14 mouse cellular contexts compared by ENCODE assay signal in genomic region chr19:3903648-3904362, GRCm38 (mm10). TPM values are rescaled to one million over a fixed set of nuclear protein-coding genes. Genes with fewer than 3 reads are reported as not detected.
A peak's percentile ranks its signal among the peaks of the same experiment; 100 is the strongest.
DNase-seq lines count a peak whose midpoint lies in the region; ATAC-seq and TF ChIP-seq lines count a peak whose summit lies in the region.
"Had no signal": no experiment of that assay in that cellular context is flagged by ENCODE, and none has a peak within 500 bp of the region (broad histone marks: within the 10 kb centered on the region; RNA-seq: fewer than 3 reads in every experiment).

No protein-coding gene starts in this region.

- no peak for TF ChIP-seq CTCF in left cerebral cortex, adult 2 months (IDR thresholded peaks at IDR 0.05)

- H3K9me3 ChIP-seq in hindbrain, embryonic 10.5 days = no peaks in the 10 kb centered on the region
- no peaks in the 10 kb centered on the region for H3K9me3 ChIP-seq in hindbrain, embryonic 14.5 days (ENCODE audit: control insufficient read depth, low read length)
- H3K9me3 ChIP-seq in midbrain, embryonic 10.5 days (replicated peaks) = no peaks in the 10 kb centered on the region
- H3K9me3 ChIP-seq in midbrain, embryonic 15.5 days = no peaks in the 10 kb centered on the region
- H3K9me3 ChIP-seq: hindbrain, embryonic 15.5 days had no signal

- peak overlapping the region; percentile 17 for H3ac ChIP-seq in myocyte (ENCODE audit: control insufficient read depth, insufficient read length)

- no peak for DNase-seq in hindbrain, embryonic 10.5 days (ENCODE audit: low spot score)
- no peak for DNase-seq in hindbrain, embryonic 14.5 days (ENCODE audit: low spot score)
- DNase-seq in midbrain, embryonic 10.5 days (ENCODE audit: low spot score) = no peak
- DNase-seq in WW6 (ENCODE audit: low read depth, low spot score) = peak; percentile 26
- no peak for DNase-seq in left cerebral cortex, adult 2 months (ENCODE audit: extremely low spot score in 1 of 2, low spot score in 2 of 2)
- DNase-seq in right cerebral cortex, postnatal 10 days (ENCODE audit: low spot score in 2 of 2) = no peak
- DNase-seq: cerebellum, postnatal 10 days; gastrocnemius, postnatal 10 days; right cerebral cortex, postnatal 4 days had no signal

- peaks cover 47% of the 10 kb centered on the region for H3K4me1 ChIP-seq in hindbrain, embryonic 10.5 days (replicated peaks)
- 0 out of 2 replicates have a peak, but pooled peaks cover 3% of the 10 kb centered on the region for H3K4me1 ChIP-seq in hindbrain, embryonic 14.5 days (replicated peaks; ENCODE audit: control insufficient read depth, insufficient read depth, low read length)
- peaks cover 46% of the 10 kb centered on the region for H3K4me1 ChIP-seq in midbrain, embryonic 10.5 days
- peaks cover 12% of the 10 kb centered on the region for H3K4me1 ChIP-seq in midbrain, embryonic 15.5 days

- H3K36me3 ChIP-seq in hindbrain, embryonic 10.5 days = peaks cover 32% of the 10 kb centered on the region
- H3K36me3 ChIP-seq in hindbrain, embryonic 14.5 days (replicated peaks; ENCODE audit: control insufficient read depth, insufficient read depth) = peaks cover 10% of the 10 kb centered on the region
- H3K36me3 ChIP-seq in midbrain, embryonic 10.5 days = peaks cover 26% of the 10 kb centered on the region
- peaks cover 3% of the 10 kb centered on the region; the same call in 1 of the 2 replicates for H3K36me3 ChIP-seq in midbrain, embryonic 15.5 days (replicated peaks)
- H3K36me3 ChIP-seq in myocyte (ENCODE audit: control insufficient read depth, insufficient read depth) = peaks cover 27% of the 10 kb centered on the region

- intact Hi-C loops in left cerebral cortex, adult 2 months (cut with DNase I) = no loop called here

- H3K9ac ChIP-seq in hindbrain, embryonic 14.5 days = no peak overlapping the region
- H3K9ac ChIP-seq in midbrain, embryonic 15.5 days = no peak overlapping the region
- H3K9ac ChIP-seq: hindbrain, embryonic 15.5 days had no signal

- ATAC-seq in hindbrain, embryonic 14.5 days (ENCODE audit: low FRiP score) = no peak
- no peak for ATAC-seq in midbrain, embryonic 15.5 days (replicated peaks)
- ATAC-seq: forebrain, embryonic 14.5 days; midbrain, embryonic 16.5 days had no signal

- peak overlapping the region; percentile 18; the same call in 1 of the 2 replicates for H3K27ac ChIP-seq in hindbrain, embryonic 10.5 days
- no peak overlapping the region for H3K27ac ChIP-seq in hindbrain, embryonic 14.5 days
- H3K27ac ChIP-seq in midbrain, embryonic 10.5 days (replicated peaks) = peak overlapping the region; percentile 9; the same call in 1 of the 2 replicates
- H3K27ac ChIP-seq in midbrain, embryonic 15.5 days = no peak overlapping the region
- H3K27ac ChIP-seq in left cerebral cortex, adult 2 months = no peak overlapping the region
- H3K27ac ChIP-seq: hindbrain, embryonic 15.5 days had no signal

- H3K79me2 ChIP-seq in myocyte (ENCODE audit: control insufficient read depth, insufficient read depth) = peaks cover 31% of the 10 kb centered on the region

- peaks cover 9% of the 10 kb centered on the region; the same call in 1 of the 2 replicates for H3K27me3 ChIP-seq in hindbrain, embryonic 10.5 days (ENCODE audit: insufficient read depth, poor library complexity, severe bottlenecking)
- no peaks in the 10 kb centered on the region for H3K27me3 ChIP-seq in hindbrain, embryonic 14.5 days (ENCODE audit: control insufficient read depth, insufficient read depth, low read length)
- H3K27me3 ChIP-seq in midbrain, embryonic 10.5 days (ENCODE audit: low read depth, poor library complexity, severe bottlenecking) = peaks cover 26% of the 10 kb centered on the region
- H3K27me3 ChIP-seq in midbrain, embryonic 15.5 days (replicated peaks) = 0 out of 2 replicates have a peak, but pooled peaks cover 5% of the 10 kb centered on the region
- H3K27me3 ChIP-seq in myocyte (ENCODE audit: control insufficient read depth, insufficient read depth, insufficient read length) = no peaks in the 10 kb centered on the region

- no peak for TF ChIP-seq POLR2A in myocyte (IDR thresholded peaks at IDR 0.05; ENCODE audit: insufficient read length, low read depth)

- WGBS in hindbrain, embryonic 10.5 days = 62% methylated on average over 25 of the region's 25 CpGs
- WGBS in hindbrain, embryonic 14.5 days = 60% methylated on average over 25 of the region's 25 CpGs
- WGBS in midbrain, embryonic 10.5 days = 59% methylated on average over 25 of the region's 25 CpGs
- 55% methylated on average over 25 of the region's 25 CpGs for WGBS in midbrain, embryonic 15.5 days

- no peak overlapping the region for H3K4me2 ChIP-seq in hindbrain, embryonic 14.5 days (replicated peaks)
- H3K4me2 ChIP-seq in midbrain, embryonic 15.5 days = no peak overlapping the region
- H3K4me2 ChIP-seq in myocyte (ENCODE audit: low read depth) = peak overlapping the region; percentile 95

- H3K4me3 ChIP-seq in hindbrain, embryonic 10.5 days = no peak overlapping the region
- H3K4me3 ChIP-seq in hindbrain, embryonic 14.5 days (replicated peaks; ENCODE audit: low read length) = no peak overlapping the region
- H3K4me3 ChIP-seq in midbrain, embryonic 10.5 days = no peak overlapping the region
- no peak overlapping the region for H3K4me3 ChIP-seq in midbrain, embryonic 15.5 days
- H3K4me3 ChIP-seq in myocyte = peak overlapping the region; percentile 84
- H3K4me3 ChIP-seq in left cerebral cortex, adult 2 months = no peak overlapping the region
- H3K4me3 ChIP-seq: hindbrain, embryonic 15.5 days had no signal

TF ChIP-seq in myocyte, 11 proteins besides CTCF, POLR2A, EP300 and RAD21:
- TF ChIP-seq TCF3 (IDR thresholded peaks at IDR 0.05; ENCODE audit: insufficient read length, low read depth) (no peak), POLR2AphosphoS2 (IDR thresholded peaks at IDR 0.05; ENCODE audit: insufficient read length, low read depth) (no peak), MAX (IDR thresholded peaks at IDR 0.05; ENCODE audit: low read depth) (no peak), REST (IDR thresholded peaks at IDR 0.05; ENCODE audit: insufficient read depth, insufficient read length) (no peak), TCF12 (IDR thresholded peaks at IDR 0.05; ENCODE audit: insufficient read depth, poor library complexity, severe bottlenecking) (no peak), E2F4 (IDR thresholded peaks at IDR 0.05; ENCODE audit: insufficient read depth) (no peak), CEBPB (IDR thresholded peaks at IDR 0.05; ENCODE audit: insufficient read depth, poor library complexity, severe bottlenecking) (no peak), MYOD1 (IDR thresholded peaks at IDR 0.05; ENCODE audit: control insufficient read depth in 1 of 3, insufficient read length in 2 of 3, low read depth in 2 of 3) (no peak), SRF (IDR thresholded peaks at IDR 0.05; ENCODE audit: control insufficient read depth, insufficient read length, low read depth) (no peak), USF1 (IDR thresholded peaks at IDR 0.05; ENCODE audit: low read depth) (no peak), MYOG (IDR thresholded peaks at IDR 0.05; ENCODE audit: control insufficient read depth in 1 of 3, insufficient read depth in 1 of 3, insufficient read length in 2 of 3, low read depth in 2 of 3) (no peak)
TF ChIP-seq in myocyte: peak in this region for 0.

RNA-seq across cellular contexts. Expression of gene Tcirg1, which starts 3.1 kb away (rescaled TPM):
- polyA plus RNA-seq in hindbrain, embryonic 10.5 days (2016; fragmentation: Nextera tagmentation; extraction: Ambion mirVana) = 21.6 and 21.9 TPM in 2 replicates
- 11.6 and 13.3 TPM in 2 replicates for polyA plus RNA-seq in hindbrain, embryonic 14.5 days (2014; fragmentation: Nextera tagmentation; extraction: Ambion mirVana)
- polyA plus RNA-seq in midbrain, embryonic 10.5 days (2016; fragmentation: Nextera tagmentation; extraction: Ambion mirVana) = 17.0 and 17.6 TPM in 2 replicates
- polyA plus RNA-seq in midbrain, embryonic 15.5 days (2015; fragmentation: Nextera tagmentation; extraction: Ambion mirVana) = 12.7 and 14.6 TPM in 2 replicates
- 50.9 TPM for polyA plus RNA-seq in myocyte (2012; fragmentation: generic; extraction: Trizol)
- total RNA-seq in left cerebral cortex, adult 2 months (2021) = 10 to 100 TPM; 14.9 to 20.1 TPM

RNA-seq across cellular contexts. Expression of gene Ndufs8, which starts 8.8 kb away (rescaled TPM):
- 241 and 279 TPM in 2 replicates for polyA plus RNA-seq in hindbrain, embryonic 10.5 days (2016; fragmentation: Nextera tagmentation; extraction: Ambion mirVana)
- 310 and 332 TPM in 2 replicates for polyA plus RNA-seq in hindbrain, embryonic 14.5 days (2014; fragmentation: Nextera tagmentation; extraction: Ambion mirVana)
- 251 and 262 TPM in 2 replicates for polyA plus RNA-seq in midbrain, embryonic 10.5 days (2016; fragmentation: Nextera tagmentation; extraction: Ambion mirVana)
- polyA plus RNA-seq in midbrain, embryonic 15.5 days (2015; fragmentation: Nextera tagmentation; extraction: Ambion mirVana) = 246 and 258 TPM in 2 replicates
- 482 TPM for polyA plus RNA-seq in myocyte (2012; fragmentation: generic; extraction: Trizol)
- total RNA-seq in left cerebral cortex, adult 2 months (2021) = 100 to 1,000 TPM; 129 to 133 TPM

RNA-seq across cellular contexts. Expression of gene Aldh3b1, which starts 25.8 kb away (rescaled TPM):
- 0.71 and 0.81 TPM in 2 replicates for polyA plus RNA-seq in hindbrain, embryonic 10.5 days (2016; fragmentation: Nextera tagmentation; extraction: Ambion mirVana)
- polyA plus RNA-seq in hindbrain, embryonic 14.5 days (2014; fragmentation: Nextera tagmentation; extraction: Ambion mirVana) = 2.4 and 3.3 TPM in 2 replicates
- 0.73 TPM in 2 replicates for polyA plus RNA-seq in midbrain, embryonic 10.5 days (2016; fragmentation: Nextera tagmentation; extraction: Ambion mirVana)
- polyA plus RNA-seq in midbrain, embryonic 15.5 days (2015; fragmentation: Nextera tagmentation; extraction: Ambion mirVana) = 1.9 TPM in 2 replicates
- polyA plus RNA-seq in myocyte (2012; fragmentation: generic; extraction: Trizol) = 51.8 TPM
- 1 to 10 TPM; 2.3 to 3.3 TPM for total RNA-seq in left cerebral cortex, adult 2 months (2021)

RNA-seq across cellular contexts. Expression of gene Unc93b1, which starts 31.2 kb away (rescaled TPM):
- 6.3 and 8.8 TPM in 2 replicates for polyA plus RNA-seq in hindbrain, embryonic 10.5 days (2016; fragmentation: Nextera tagmentation; extraction: Ambion mirVana)
- polyA plus RNA-seq in hindbrain, embryonic 14.5 days (2014; fragmentation: Nextera tagmentation; extraction: Ambion mirVana) = 9.7 and 10.4 TPM in 2 replicates
- polyA plus RNA-seq in midbrain, embryonic 10.5 days (2016; fragmentation: Nextera tagmentation; extraction: Ambion mirVana) = 5.1 and 8.0 TPM in 2 replicates
- 11.7 and 11.8 TPM in 2 replicates for polyA plus RNA-seq in midbrain, embryonic 15.5 days (2015; fragmentation: Nextera tagmentation; extraction: Ambion mirVana)
- 4.0 TPM for polyA plus RNA-seq in myocyte (2012; fragmentation: generic; extraction: Trizol)
- total RNA-seq in left cerebral cortex, adult 2 months (2021) = 10 to 100 TPM; 12.9 to 16.3 TPM

RNA-seq across cellular contexts. Expression of gene Chka, which starts 52.2 kb away (rescaled TPM):
- 57.5 and 59.9 TPM in 2 replicates for polyA plus RNA-seq in hindbrain, embryonic 10.5 days (2016; fragmentation: Nextera tagmentation; extraction: Ambion mirVana)
- 54.7 and 60.8 TPM in 2 replicates for polyA plus RNA-seq in hindbrain, embryonic 14.5 days (2014; fragmentation: Nextera tagmentation; extraction: Ambion mirVana)
- polyA plus RNA-seq in midbrain, embryonic 10.5 days (2016; fragmentation: Nextera tagmentation; extraction: Ambion mirVana) = 58.6 and 59.1 TPM in 2 replicates
- polyA plus RNA-seq in midbrain, embryonic 15.5 days (2015; fragmentation: Nextera tagmentation; extraction: Ambion mirVana) = 65.6 and 66.3 TPM in 2 replicates
- 35.5 TPM for polyA plus RNA-seq in myocyte (2012; fragmentation: generic; extraction: Trizol)
- 100 to 1,000 TPM in 1 of 2 experiments, 10 to 100 TPM in 1; 96.7 to 120 TPM for total RNA-seq in left cerebral cortex, adult 2 months (2021)

Comparison
In these comparisons a context has a peak if more than half of its experiments do, and no peak if none do; other contexts are left out.
1. H3K27ac ChIP-seq: peak in hindbrain, embryonic 10.5 days (single experiment) and midbrain, embryonic 10.5 days (single experiment); none in hindbrain, embryonic 14.5 days (single experiment), midbrain, embryonic 15.5 days (single experiment) and left cerebral cortex, adult 2 months (single experiment).
2. RNA of gene Aldh3b1, which starts 25.8 kb away (polyA plus RNA-seq): 51.8 TPM in myocyte (single experiment); 2.4 to 3.3 TPM in hindbrain, embryonic 14.5 days, 1.9 TPM in midbrain, embryonic 15.5 days, 0.73 TPM in midbrain, embryonic 10.5 days and 0.71 to 0.81 TPM in hindbrain, embryonic 10.5 days; every median in the first group is over 10 times any median in the second.